Mouse (Mus musculus): ENCODE data around the gene Zfp277. TPM values are rescaled to one million over a fixed set of nuclear protein-coding genes. Genes with fewer than 3 reads are reported as not detected.

The Zfp277 gene
- polyA plus RNA-seq (2015; fragmentation: Nextera tagmentation; extraction: Ambion mirVana), result 28.7 and 30.9 TPM in 2 replicates

DNA sequence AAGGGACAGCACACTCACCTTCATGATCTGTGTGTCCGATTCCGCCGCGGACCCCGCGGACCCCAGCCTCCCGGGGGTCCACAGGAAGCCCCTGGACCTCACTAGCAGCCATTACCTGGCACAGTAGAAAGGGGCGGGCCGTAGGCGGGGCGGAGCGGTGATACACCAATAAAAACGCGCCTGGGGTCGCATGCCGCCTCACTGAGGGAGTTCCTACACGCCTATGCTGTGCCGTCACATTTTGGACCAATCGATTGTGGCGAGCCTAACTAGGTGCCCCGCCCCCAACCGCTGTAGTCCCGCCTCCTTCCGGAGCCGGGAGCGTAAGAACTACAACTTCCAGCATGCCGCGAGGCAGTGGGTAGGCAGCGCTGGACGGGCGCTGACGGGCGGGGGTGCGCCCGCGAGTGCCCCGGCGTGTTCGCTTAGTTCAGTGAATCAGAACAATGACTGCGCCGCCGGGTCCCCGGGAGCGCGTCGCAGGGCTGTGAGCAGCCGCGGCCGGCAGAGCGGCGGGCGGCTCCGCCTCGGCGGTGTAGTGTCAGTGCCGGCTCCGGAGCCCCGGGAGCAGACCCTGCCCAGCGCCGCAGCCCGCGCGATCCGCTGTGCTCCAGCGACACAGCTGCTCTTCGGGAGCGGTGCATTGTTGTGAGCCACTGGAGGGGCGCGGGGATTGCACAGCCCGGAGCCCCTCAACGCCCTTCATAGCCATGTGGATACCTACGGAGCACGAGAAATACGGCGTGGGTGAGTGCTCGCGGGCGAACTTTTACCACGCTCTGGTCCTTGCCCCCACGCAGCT is at the start of gene Zfp277, which contains the start of gene Dock4:
Gene Zfp277 (minus strand): TSS at position 255 of the 802 bp plus-strand sequence.
Gene Dock4 (plus strand): TSS at position 305 of the 802 bp plus-strand sequence.
- WGBS, result under 1% methylated on average over 80 of the region's 80 CpGs
- peak within 1 kb of the TSS; percentile 60 for H3K27ac ChIP-seq (ENCODE audit: low read length)

DNA sequence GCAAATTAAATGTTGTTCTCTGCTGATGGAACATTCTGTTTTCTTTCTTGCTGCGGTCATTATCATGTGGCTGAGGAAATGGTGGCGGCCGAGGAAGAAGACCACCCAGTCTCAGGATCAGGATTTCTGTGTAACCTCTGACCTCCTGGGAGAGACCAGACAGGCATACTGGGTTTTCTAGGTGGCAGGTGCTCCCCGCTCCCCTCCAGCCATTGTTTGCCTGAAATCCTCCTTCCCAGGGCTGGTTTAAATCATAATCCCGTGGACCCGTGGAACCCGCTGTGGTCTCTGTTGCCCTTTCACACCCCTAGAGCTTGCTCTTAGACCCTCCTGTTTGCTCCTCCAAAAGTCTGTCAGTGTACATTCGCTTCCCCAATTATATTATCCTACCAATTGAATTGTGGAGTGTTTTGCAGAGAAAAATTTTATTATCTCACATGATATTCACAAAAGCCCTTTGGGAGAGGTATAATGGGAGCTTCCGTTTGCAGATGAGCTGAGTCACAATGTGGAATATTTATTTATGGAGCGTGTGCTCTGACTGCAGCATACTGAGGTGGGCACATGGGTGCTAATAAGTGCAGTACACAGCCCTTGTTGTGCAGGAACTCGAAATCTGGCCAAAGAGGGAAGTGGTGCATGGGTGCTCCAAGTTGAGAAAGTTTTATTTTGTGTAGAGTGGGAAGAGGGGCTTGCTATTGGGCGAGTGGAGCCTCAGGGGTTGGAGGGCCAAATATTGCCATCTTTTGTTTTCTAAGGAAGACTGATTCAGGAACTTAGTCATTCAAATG is 40.5 kb upstream of the Zfp277 start:
- Histone ChIP-seq H3K36me3 (ENCODE audit: control insufficient read depth, insufficient read depth, low read length) (no peaks in the 10 kb centered on the region), H3K9ac (ENCODE audit: low read length) (no peak overlapping the region), H3K27ac (ENCODE audit: low read length) (no peak overlapping the region), H3K4me3 (replicated peaks; ENCODE audit: low read length) (no peak overlapping the region), H3K27me3 (ENCODE audit: control insufficient read depth, insufficient read depth, low read length) (no peaks in the 10 kb centered on the region), H3K4me2 (ENCODE audit: low read depth, low read length) (no peak overlapping the region), H3K9me3 (replicated peaks; ENCODE audit: control insufficient read depth, low read length) (no peaks in the 10 kb centered on the region), H3K4me1 (ENCODE audit: control insufficient read depth, insufficient read depth, low read length) (no peaks in the 10 kb centered on the region)
- ATAC-seq (ENCODE audit: insufficient read depth, low FRiP score), result no peak
- whole genome bisulfite sequencing, result 67% methylated on average over 12 of the region's 12 CpGs

More for the DNA sequence above, at the start of gene Zfp277, which contains the start of gene Dock4:
- Histone ChIP-seq H3K9me3 (replicated peaks; ENCODE audit: control insufficient read depth, low read length) (no peaks in the 10 kb centered on the region), H3K4me1 (ENCODE audit: control insufficient read depth, insufficient read depth, low read length) (peaks cover 15% of the 10 kb centered on the region), H3K4me3 (replicated peaks; ENCODE audit: low read length) (peak within 1 kb of the TSS; percentile 94), H3K27me3 (ENCODE audit: control insufficient read depth, insufficient read depth, low read length) (no peaks in the 10 kb centered on the region), H3K9ac (ENCODE audit: low read length) (peak within 1 kb of the TSS; percentile 87), H3K4me2 (ENCODE audit: low read depth, low read length) (peak within 1 kb of the TSS; percentile 94), H3K36me3 (ENCODE audit: control insufficient read depth, insufficient read depth, low read length) (no peaks in the 10 kb centered on the region)
- peak; percentile 99 for ATAC-seq (ENCODE audit: insufficient read depth, low FRiP score)

DNA sequence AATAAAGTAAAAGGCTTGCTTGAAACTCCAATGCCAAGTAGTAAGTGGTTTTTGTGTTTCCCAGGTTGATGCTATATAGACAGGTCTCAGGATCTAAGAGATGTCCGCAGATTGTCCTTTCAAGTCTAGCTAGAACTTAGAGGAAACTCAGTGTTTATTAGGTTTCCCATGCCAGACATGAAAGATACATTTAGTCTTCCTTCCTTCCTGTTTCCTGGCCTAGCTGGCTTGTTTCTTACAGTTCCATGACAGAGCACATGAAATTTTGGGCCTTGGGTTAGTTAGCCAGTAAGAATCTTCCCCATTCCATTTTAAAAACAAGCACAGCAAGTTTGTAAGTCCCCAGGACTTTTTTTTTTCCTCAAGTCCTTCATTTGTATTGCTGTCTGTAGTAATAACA is 39.5 kb upstream of the Zfp277 start:
- H3K9ac ChIP-seq (ENCODE audit: low read length), result no peak overlapping the region
- WGBS, result 84% methylated on average over 1 of the region's 1 CpGs
- ATAC-seq (ENCODE audit: insufficient read depth, low FRiP score), result no peak
- H3K36me3 ChIP-seq (ENCODE audit: control insufficient read depth, insufficient read depth, low read length), result no peaks in the 10 kb centered on the region
- H3K27me3 ChIP-seq (ENCODE audit: control insufficient read depth, insufficient read depth, low read length), result no peaks in the 10 kb centered on the region
- no peaks in the 10 kb centered on the region for H3K4me1 ChIP-seq (ENCODE audit: control insufficient read depth, insufficient read depth, low read length)
- H3K4me3 ChIP-seq (replicated peaks; ENCODE audit: low read length), result no peak overlapping the region
- H3K4me2 ChIP-seq (ENCODE audit: low read depth, low read length), result no peak overlapping the region
- no peaks in the 10 kb centered on the region for H3K9me3 ChIP-seq (replicated peaks; ENCODE audit: control insufficient read depth, low read length)
- H3K27ac ChIP-seq (ENCODE audit: low read length), result no peak overlapping the region

DNA sequence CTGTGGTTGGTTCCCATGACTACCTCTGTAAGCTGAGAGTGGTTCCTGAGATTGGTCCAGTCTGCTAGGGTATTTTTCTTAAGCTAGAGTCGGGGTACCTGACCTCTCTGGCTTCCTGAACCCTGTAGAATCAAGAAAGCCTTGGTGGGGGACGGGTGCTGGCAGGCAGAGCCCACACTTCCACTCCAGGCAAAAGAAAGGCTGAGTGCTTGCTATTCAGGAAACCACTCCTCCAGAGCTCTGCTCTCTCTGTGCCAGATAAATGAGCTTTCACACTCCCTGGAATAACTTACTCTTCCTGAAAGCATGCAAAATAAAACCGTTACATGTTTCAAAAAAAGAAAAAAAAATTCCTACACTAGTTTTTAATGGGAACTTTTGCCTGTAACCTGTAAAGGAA is 38.5 kb upstream of the Zfp277 start:
- H3K27me3 ChIP-seq (ENCODE audit: control insufficient read depth, insufficient read depth, low read length), result no peaks in the 10 kb centered on the region
- WGBS, result 20% methylated on average over 3 of the region's 3 CpGs
- H3K36me3 ChIP-seq (ENCODE audit: control insufficient read depth, insufficient read depth, low read length), result no peaks in the 10 kb centered on the region
- H3K27ac ChIP-seq (ENCODE audit: low read length), result 0 out of 2 replicates have a peak overlapping the region, but pooled peaks have one; percentile 3
- H3K9me3 ChIP-seq (replicated peaks; ENCODE audit: control insufficient read depth, low read length), result no peaks in the 10 kb centered on the region
- H3K4me1 ChIP-seq (ENCODE audit: control insufficient read depth, insufficient read depth, low read length), result no peaks in the 10 kb centered on the region
- no peak overlapping the region for H3K4me3 ChIP-seq (replicated peaks; ENCODE audit: low read length)
- H3K4me2 ChIP-seq (ENCODE audit: low read depth, low read length), result no peak overlapping the region
- ATAC-seq (ENCODE audit: insufficient read depth, low FRiP score), result no peak; the same call in 1 of the 2 replicates
- no peak overlapping the region for H3K9ac ChIP-seq (ENCODE audit: low read length)

DNA sequence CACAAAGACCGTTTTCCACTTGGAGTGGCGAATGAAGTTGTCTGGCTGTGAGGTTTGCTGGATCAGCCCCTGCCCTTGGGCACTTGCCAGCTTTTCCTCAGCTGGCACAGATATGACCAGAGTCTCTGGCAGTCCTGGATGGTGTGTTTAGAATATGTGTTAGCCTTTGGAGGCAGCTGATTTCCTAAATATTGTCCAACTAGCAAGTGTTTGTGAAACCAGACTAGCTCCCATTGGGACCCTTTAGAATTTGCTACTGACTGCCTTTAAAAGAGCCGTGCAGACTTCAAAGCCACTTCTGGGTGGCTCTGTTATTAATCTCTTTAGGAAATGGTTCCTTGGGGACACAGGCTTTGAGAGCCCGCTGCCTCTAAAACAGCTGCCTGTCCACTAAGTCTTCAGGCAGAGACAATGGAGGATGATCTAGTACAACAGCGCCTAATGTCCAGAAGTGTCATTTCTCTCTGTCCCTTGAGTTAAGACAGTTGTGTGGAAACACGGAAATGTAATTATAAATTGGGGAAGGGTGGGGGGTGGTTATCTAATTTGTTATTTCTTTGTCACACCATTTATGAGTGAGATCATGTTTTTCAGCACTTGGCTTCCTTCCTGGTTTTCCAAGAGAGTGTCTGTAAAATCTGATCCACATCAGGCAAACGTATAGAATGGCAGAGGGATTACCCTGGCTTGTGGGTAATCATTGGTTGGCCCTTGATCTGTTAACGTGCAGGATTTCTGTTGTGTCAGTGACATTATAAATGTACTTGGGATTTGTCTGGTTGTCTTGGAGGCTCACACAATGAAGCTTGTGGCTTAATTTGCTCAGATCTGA is 32.1 kb upstream of the Zfp277 start:
- ATAC-seq (ENCODE audit: insufficient read depth, low FRiP score), result no peak
- no peak overlapping the region for H3K9ac ChIP-seq (ENCODE audit: low read length)

DNA sequence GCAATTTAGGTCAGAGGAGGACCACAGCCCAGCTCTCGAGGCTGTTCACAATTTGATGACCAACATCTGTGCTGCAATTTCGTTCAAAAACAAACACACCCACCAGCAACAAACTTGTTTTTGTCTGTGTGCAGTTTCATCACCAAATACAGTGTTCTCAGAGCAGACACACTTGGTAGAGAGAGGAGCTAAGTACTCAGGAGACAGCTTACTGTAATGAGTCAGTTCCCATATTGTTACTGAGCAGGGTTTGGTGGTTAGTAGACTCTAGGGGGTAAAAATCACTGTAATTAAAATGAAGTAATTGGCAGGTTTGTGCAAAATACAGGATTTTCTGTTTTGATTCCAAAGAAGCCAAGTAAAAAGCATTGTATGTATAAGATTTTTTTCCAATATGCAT is 28.0 kb upstream of the Zfp277 start:
- WGBS, result 34% methylated on average over 2 of the region's 2 CpGs
- no peaks in the 10 kb centered on the region for H3K36me3 ChIP-seq (ENCODE audit: control insufficient read depth, insufficient read depth, low read length)
- ATAC-seq (ENCODE audit: insufficient read depth, low FRiP score), result no peak
- no peaks in the 10 kb centered on the region for H3K27me3 ChIP-seq (ENCODE audit: control insufficient read depth, insufficient read depth, low read length)
- H3K4me1 ChIP-seq (ENCODE audit: control insufficient read depth, insufficient read depth, low read length), result peaks cover 25% of the 10 kb centered on the region
- H3K4me3 ChIP-seq (replicated peaks; ENCODE audit: low read length), result no peak overlapping the region
- no peak overlapping the region for H3K9ac ChIP-seq (ENCODE audit: low read length)
- no peaks in the 10 kb centered on the region for H3K9me3 ChIP-seq (replicated peaks; ENCODE audit: control insufficient read depth, low read length)
- H3K4me2 ChIP-seq (ENCODE audit: low read depth, low read length), result no peak overlapping the region
- no peak overlapping the region for H3K27ac ChIP-seq (ENCODE audit: low read length)

More for the DNA sequence above, 32.1 kb upstream of the Zfp277 start:
- H3K36me3 ChIP-seq (ENCODE audit: control insufficient read depth, insufficient read depth, low read length), result no peaks in the 10 kb centered on the region
- 41% methylated on average over 8 of the region's 8 CpGs for WGBS
- peaks cover 14% of the 10 kb centered on the region for H3K4me1 ChIP-seq (ENCODE audit: control insufficient read depth, insufficient read depth, low read length)
- no peaks in the 10 kb centered on the region for H3K9me3 ChIP-seq (replicated peaks; ENCODE audit: control insufficient read depth, low read length)
- no peak overlapping the region for H3K4me3 ChIP-seq (replicated peaks; ENCODE audit: low read length)
- no peaks in the 10 kb centered on the region for H3K27me3 ChIP-seq (ENCODE audit: control insufficient read depth, insufficient read depth, low read length)
- no peak overlapping the region for H3K27ac ChIP-seq (ENCODE audit: low read length)
- H3K4me2 ChIP-seq (ENCODE audit: low read depth, low read length), result no peak overlapping the region

DNA sequence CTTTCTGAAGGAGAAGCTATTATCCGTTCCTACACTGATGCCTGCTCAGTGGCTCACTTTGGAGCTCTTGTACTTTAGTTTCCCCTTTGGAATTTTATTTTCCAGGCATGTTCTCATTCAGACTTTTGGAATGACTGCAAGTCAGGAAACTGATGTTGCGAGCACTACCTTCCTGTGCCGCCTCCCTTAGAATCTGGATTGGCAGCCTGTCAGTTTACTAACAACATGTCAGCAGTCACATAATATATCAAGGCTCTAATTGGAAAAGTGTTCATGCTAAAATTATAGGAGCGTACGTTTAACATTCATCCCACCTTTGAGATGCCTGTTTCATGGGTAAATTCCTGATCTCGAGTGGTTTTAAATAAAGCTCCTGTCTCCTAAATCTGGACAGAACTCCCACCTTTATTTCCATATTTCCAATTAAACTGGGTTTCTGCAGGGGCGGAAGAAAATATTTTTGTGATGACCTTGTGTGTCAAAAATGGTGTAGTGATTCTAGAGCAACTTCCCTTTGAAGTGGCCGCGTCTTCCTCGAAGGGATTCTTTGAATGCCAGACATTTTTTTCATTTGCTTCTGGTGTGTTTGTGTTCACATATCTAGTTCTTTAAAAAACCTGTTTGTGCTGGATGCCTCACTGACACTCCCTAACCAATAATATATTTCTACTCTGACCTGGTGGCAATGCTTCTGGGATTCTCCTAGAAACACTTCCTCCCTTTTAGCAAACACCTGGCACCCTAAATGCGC is 26.1 kb upstream of the Zfp277 start:
- no peak overlapping the region; the same call in 1 of the 2 replicates for H3K27ac ChIP-seq (ENCODE audit: low read length)

DNA sequence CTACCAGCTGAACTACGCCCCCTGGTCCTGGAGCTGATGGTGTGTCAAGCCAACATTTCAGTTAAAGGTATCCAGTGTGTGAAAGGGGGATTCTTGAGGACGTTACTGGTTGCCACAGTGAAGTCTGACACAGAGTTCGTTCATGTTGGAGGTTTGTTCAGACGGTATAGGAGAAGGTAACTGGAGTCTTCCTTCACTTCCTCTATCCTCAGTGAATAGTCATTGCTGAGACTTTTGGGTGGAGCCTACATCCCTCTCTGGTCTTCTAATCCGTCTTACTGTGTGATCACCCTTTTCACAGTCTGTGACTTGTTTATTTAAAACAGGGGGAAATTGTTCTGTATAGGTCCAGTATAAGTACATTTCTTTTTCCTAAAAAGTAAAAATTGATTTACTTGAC is 23.3 kb upstream of the Zfp277 start:
- no peak for ATAC-seq (ENCODE audit: insufficient read depth, low FRiP score)
- 73% methylated on average over 5 of the region's 5 CpGs for WGBS
- no peak overlapping the region for H3K27ac ChIP-seq (ENCODE audit: low read length)

More for the DNA sequence above, 26.1 kb upstream of the Zfp277 start:
- Histone ChIP-seq H3K27me3 (ENCODE audit: control insufficient read depth, insufficient read depth, low read length) (no peaks in the 10 kb centered on the region), H3K9me3 (replicated peaks; ENCODE audit: control insufficient read depth, low read length) (no peaks in the 10 kb centered on the region), H3K4me3 (replicated peaks; ENCODE audit: low read length) (peak overlapping the region; percentile 28), H3K4me2 (ENCODE audit: low read depth, low read length) (peak overlapping the region; percentile 43), H3K4me1 (ENCODE audit: control insufficient read depth, insufficient read depth, low read length) (peaks cover 17% of the 10 kb centered on the region), H3K36me3 (ENCODE audit: control insufficient read depth, insufficient read depth, low read length) (no peaks in the 10 kb centered on the region), H3K9ac (ENCODE audit: low read length) (no peak overlapping the region)
- 37% methylated on average over 11 of the region's 11 CpGs for WGBS
- no peak for ATAC-seq (ENCODE audit: insufficient read depth, low FRiP score)

More for the DNA sequence above, 23.3 kb upstream of the Zfp277 start:
- Histone ChIP-seq H3K9me3 (replicated peaks; ENCODE audit: control insufficient read depth, low read length) (no peaks in the 10 kb centered on the region), H3K36me3 (ENCODE audit: control insufficient read depth, insufficient read depth, low read length) (no peaks in the 10 kb centered on the region), H3K4me2 (ENCODE audit: low read depth, low read length) (no peak overlapping the region), H3K9ac (ENCODE audit: low read length) (no peak overlapping the region), H3K4me1 (ENCODE audit: control insufficient read depth, insufficient read depth, low read length) (peaks cover 17% of the 10 kb centered on the region), H3K4me3 (replicated peaks; ENCODE audit: low read length) (no peak overlapping the region), H3K27me3 (ENCODE audit: control insufficient read depth, insufficient read depth, low read length) (no peaks in the 10 kb centered on the region)

Measured in stomach, embryonic 16.5 days (tissue).